Mouse (Mus musculus) stomach, embryonic 16.5 days (tissue): ENCODE measurements around the gene Cnot1. TPM values are rescaled to one million over a fixed set of nuclear protein-coding genes. Genes with fewer than 3 reads are reported as not detected.

Experiments
- ATAC-seq: fragments of 200-750 bp; cut with Nextera tagmentation; 2 replicates; pipeline ENCODE4 v1.8.0; 2017; ENCODE audit warnings: moderate number of reproducible peaks, moderate TSS enrichment; ENCODE audit not compliant: insufficient read depth, low FRiP score
- H3K27ac ChIP-seq: fragments of 300-500 bp; sonication (generic); 2 replicates; pipeline ENCODE4 v1.5.1; 2014; ENCODE audit warnings: low read length
- H3K27me3 ChIP-seq: fragments of 300-500 bp; sonication (generic); 2 replicates; pipeline ENCODE4 v1.6.1; 2014; ENCODE audit warnings: low read length, control low read depth, mixed read lengths; ENCODE audit not compliant: control insufficient read depth, insufficient read depth
- H3K36me3 ChIP-seq: fragments of 300-500 bp; sonication (generic); 2 replicates; pipeline ENCODE4 v1.6.1; 2014; ENCODE audit warnings: low read length; ENCODE audit not compliant: control insufficient read depth, insufficient read depth
- H3K4me1 ChIP-seq: fragments of 300-500 bp; sonication (generic); 2 replicates; pipeline ENCODE4 v1.6.1; 2014; ENCODE audit warnings: low read length, control low read depth, mixed read lengths; ENCODE audit not compliant: control insufficient read depth, insufficient read depth
- H3K4me2 ChIP-seq: fragments of 300-500 bp; sonication (generic); 2 replicates; pipeline ENCODE4 v1.6.1; 2014; ENCODE audit warnings: low read depth, low read length, mixed read lengths
- H3K4me3 ChIP-seq: fragments of 300-500 bp; sonication (generic); replicated peaks from 2 replicates; pipeline ENCODE4 v1.5.1; 2014; ENCODE audit warnings: mild to moderate bottlenecking, low read length
- H3K9ac ChIP-seq: fragments of 300-500 bp; sonication (generic); 2 replicates; pipeline ENCODE4 v1.6.1; 2014; ENCODE audit warnings: low read length
- H3K9me3 ChIP-seq: fragments of 300-500 bp; sonication (generic); replicated peaks from 2 replicates; pipeline ENCODE4 v1.6.1; 2016; ENCODE audit warnings: low read length, control low read depth; ENCODE audit not compliant: control insufficient read depth
- WGBS: fragments of 180-500 bp; shearing (Covaris S2); extraction: QIAGEN DNeasy Blood & Tissue Kit; methylation state at CpG from one replicate; pipeline ENCODE4 v1.1.7; 2014; 5-methylcytosine and 5-hydroxymethylcytosine counted together
- microRNA-seq: library from miRNA; unstranded; fragments of <30 nt; microRNA quantifications from one replicate; pipeline ENCODE4, GENCODE M21; 2016
- polyA plus RNA-seq: library from polyadenylated mRNA; unstranded; fragments of >200 nt; fragmentation: Nextera tagmentation; extraction: Ambion mirVana; gene quantifications from 2 replicates; pipeline ENCODE4 v1.2.1, GENCODE M21; 2015

Cnot1 gene
- polyA plus RNA-seq, 1 experiment from 2014 or later = 66.0 TPM

DNA sequence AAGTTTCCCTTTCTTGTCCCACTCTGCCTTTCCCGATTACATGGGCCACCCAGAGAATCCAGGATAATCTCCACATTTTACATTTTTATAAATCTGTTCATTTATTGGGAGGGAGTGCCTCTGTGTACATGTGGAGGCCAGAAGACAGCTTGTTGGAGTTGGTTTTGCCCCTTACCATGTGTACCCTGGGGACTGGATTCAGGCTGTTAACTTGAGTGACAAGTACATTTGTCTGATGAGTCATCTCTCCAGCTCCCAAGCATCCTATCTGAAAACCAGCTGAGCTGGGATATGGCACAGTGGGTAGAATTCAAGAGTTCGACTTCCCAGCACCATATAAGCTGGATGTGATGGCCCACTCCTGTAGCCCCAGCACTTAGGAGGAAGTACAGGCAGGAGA, 137.3 kb downstream of the Cnot1 start:
- H3K36me3 ChIP-seq = no peaks in the 10 kb centered on the region
- H3K27ac ChIP-seq = no peak overlapping the region
- H3K9me3 ChIP-seq = no peaks in the 10 kb centered on the region
- no peak overlapping the region for H3K4me3 ChIP-seq
- H3K4me1 ChIP-seq = no peaks in the 10 kb centered on the region
- ATAC-seq = no peak
- H3K4me2 ChIP-seq = no peak overlapping the region
- no peaks in the 10 kb centered on the region for H3K27me3 ChIP-seq
- no peak overlapping the region for H3K9ac ChIP-seq
- WGBS = 86% methylated on average over 2 of the region's 2 CpGs

Small RNAs within 50 kb of the gene (microRNA-seq; reads per million reads assigned to microRNA genes)
- gene Mir7073 = 0.50 reads per million

Other genes starting within 250 kb of the Cnot1 start
- not detected in 2 replicates for gene Prss54, start 231.1 kb downstream of the Cnot1 start, polyA plus RNA-seq
- gene Gins3, start 174.0 kb downstream of the Cnot1 start, polyA plus RNA-seq = 15.8 and 16.1 TPM in 2 replicates
- gene Ndrg4, start 130.5 kb downstream of the Cnot1 start, polyA plus RNA-seq = 22.2 and 24.3 TPM in 2 replicates
- 16.8 and 18.3 TPM in 2 replicates for gene Setd6, start 91.6 kb downstream of the Cnot1 start, polyA plus RNA-seq
- gene Sap18b, start 17.9 kb upstream of the Cnot1 start, polyA plus RNA-seq = 327 and 366 TPM in 2 replicates
- gene Slc38a7, start 46.1 kb upstream of the Cnot1 start, polyA plus RNA-seq = 13.7 and 14.5 TPM in 2 replicates
- gene Got2, start 81.1 kb upstream of the Cnot1 start, polyA plus RNA-seq = 186 and 188 TPM in 2 replicates